Comparison of ENCODE assay signal across 13 mouse cellular contexts in the genomic region with DNA sequence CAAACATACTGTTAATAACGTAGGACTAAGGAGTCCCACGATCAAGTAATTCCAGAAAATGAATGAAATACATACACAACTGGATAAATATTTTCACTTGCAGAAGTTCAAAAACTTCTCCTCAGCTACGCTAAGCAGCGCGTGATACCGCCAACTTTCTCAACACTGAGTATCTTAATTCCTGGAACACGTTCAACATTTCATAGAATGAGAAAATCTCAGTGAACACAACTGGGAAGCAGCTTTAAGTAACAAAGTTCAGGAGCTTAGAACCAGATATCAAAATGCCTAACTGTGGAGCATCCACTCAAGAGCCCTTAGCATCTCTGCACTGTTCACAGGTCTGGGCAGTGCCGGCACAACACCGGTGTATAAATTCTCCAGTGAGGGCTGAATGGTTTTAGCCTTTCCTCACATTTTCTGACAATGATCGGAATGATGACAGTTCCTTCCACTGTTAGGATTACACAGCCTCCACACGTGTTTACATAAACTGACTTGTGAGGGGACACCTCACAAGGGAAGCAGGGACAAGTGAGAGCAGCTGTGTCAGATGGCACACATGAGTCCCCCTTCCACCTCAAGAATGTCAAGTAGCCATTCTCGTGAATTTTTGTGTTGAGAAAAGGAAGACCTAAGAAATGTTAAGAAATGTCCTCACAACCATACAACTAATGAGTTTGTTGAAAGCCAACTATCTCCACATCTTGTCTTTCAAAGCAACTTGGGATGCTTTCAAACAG.
"Had no signal": no experiment of that assay in that cellular context is flagged by ENCODE, and none has a peak within 500 bp of the region (broad histone marks: within the 10 kb centered on the region; RNA-seq: fewer than 3 reads in every experiment).

No protein-coding gene starts in this region.

- H3K27ac ChIP-seq: kidney, embryonic 15.5 days; limb, embryonic 13.5 days; lung, embryonic 15.5 days; midbrain, embryonic 15.5 days; neural tube, embryonic 13.5 days; stomach, embryonic 15.5 days had no signal

- H3K27me3 ChIP-seq: kidney, embryonic 15.5 days; limb, embryonic 13.5 days; liver, embryonic 12.5 days; lung, embryonic 15.5 days; neural tube, embryonic 13.5 days; stomach, embryonic 15.5 days had no signal

- H3K4me1 ChIP-seq: midbrain, embryonic 15.5 days had no signal

- H3K9ac ChIP-seq: kidney, embryonic 15.5 days; limb, embryonic 13.5 days; lung, embryonic 15.5 days; midbrain, embryonic 15.5 days; neural tube, embryonic 13.5 days; stomach, embryonic 15.5 days had no signal

- H3K4me2 ChIP-seq: kidney, embryonic 15.5 days; limb, embryonic 13.5 days; lung, embryonic 15.5 days; midbrain, embryonic 15.5 days; neural tube, embryonic 13.5 days; stomach, embryonic 15.5 days had no signal

- H3K4me3 ChIP-seq: kidney, embryonic 15.5 days; limb, embryonic 13.5 days; liver, embryonic 12.5 days; lung, embryonic 15.5 days; midbrain, embryonic 15.5 days; neural tube, embryonic 13.5 days; stomach, embryonic 15.5 days had no signal

- H3K36me3 ChIP-seq: kidney, embryonic 15.5 days; limb, embryonic 13.5 days; liver, embryonic 12.5 days; lung, embryonic 15.5 days; midbrain, embryonic 15.5 days; neural tube, embryonic 13.5 days; stomach, embryonic 15.5 days had no signal

- ATAC-seq: intestine, embryonic 16.5 days; liver, embryonic 12.5 days; midbrain, embryonic 15.5 days had no signal

- H3K9me3 ChIP-seq: kidney, embryonic 15.5 days; limb, embryonic 13.5 days; liver, embryonic 12.5 days; lung, embryonic 15.5 days; midbrain, embryonic 15.5 days; neural tube, embryonic 13.5 days; stomach, embryonic 15.5 days had no signal

- DNase-seq: kidney, adult 2 months; kidney, postnatal 14 days; left cerebral cortex, postnatal 4 days; right cerebral cortex, postnatal 14 days; thymus, postnatal 4 days had no signal
